Mouse (Mus musculus) thymus, adult 2 months (tissue): ENCODE measurements around the gene Usp6nl. TPM values are rescaled to one million over a fixed set of nuclear protein-coding genes. Genes with fewer than 3 reads are reported as not detected.

Source experiments
- DNase-seq: peaks from one replicate; pipeline ENCODE4 v3.0.0; 2021
- H3K27ac ChIP-seq: fragments of 200-500 bp; 2 replicates; pipeline ENCODE4 v1.5.1; 2012; ENCODE audit warnings: low read length, control low read depth; ENCODE audit not compliant: control insufficient read depth, insufficient read depth
- H3K27me3 ChIP-seq: fragments of 200-500 bp; 2 replicates; pipeline ENCODE4 v1.6.1; 2012; ENCODE audit warnings: mild to moderate bottlenecking, low read length, moderate library complexity, mixed read lengths; ENCODE audit not compliant: control insufficient read depth, insufficient read depth
- H3K36me3 ChIP-seq: fragments of 200-500 bp; 2 replicates; pipeline ENCODE4 v1.6.1; 2012; ENCODE audit warnings: mild to moderate bottlenecking, low read length, moderate library complexity; ENCODE audit not compliant: control insufficient read depth, insufficient read depth
- H3K4me1 ChIP-seq: fragments of 200-500 bp; replicated peaks from 2 replicates; pipeline ENCODE4 v1.6.1; 2012; ENCODE audit warnings: low read length; ENCODE audit not compliant: control insufficient read depth, insufficient read depth
- H3K4me3 ChIP-seq: fragments of 200-500 bp; 2 replicates; pipeline ENCODE4 v1.5.1; 2012; ENCODE audit warnings: mild to moderate bottlenecking, low read length, control low read depth, moderate library complexity; ENCODE audit not compliant: control insufficient read depth, insufficient read depth
- CTCF ChIP-seq: fragments of 200-500 bp; IDR thresholded peaks from 2 replicates; pipeline ENCODE4 v1.5.1; 2012; ENCODE audit warnings: mild to moderate bottlenecking, control low read depth, low read length, moderate library complexity, borderline replicate concordance; ENCODE audit not compliant: control insufficient read depth, poor library complexity, insufficient read depth; ENCODE audit errors: extremely low read depth
- POLR2A ChIP-seq: fragments of 200-500 bp; IDR thresholded peaks from 2 replicates; pipeline ENCODE4 v1.6.1; 2012; ENCODE audit warnings: mild to moderate bottlenecking, low read length, control low read depth, moderate library complexity; ENCODE audit not compliant: control insufficient read depth, poor library complexity, insufficient read depth; ENCODE audit errors: extremely low read depth
- WGBS: fragments of 180-500 bp; shearing (Covaris S2); methylation state at CpG from one replicate; pipeline ENCODE4 v1.1.7; 2018; 5-methylcytosine and 5-hydroxymethylcytosine counted together
- polyA plus RNA-seq: library from polyadenylated mRNA; depleted of rRNA; stranded (reverse); fragments of >200 nt; gene quantifications from 2 replicates; pipeline ENCODE4 v1.2.3, GENCODE M21; 2012

The Usp6nl gene
- polyA plus RNA-seq, 1 experiment, result 7.2 TPM

DNA sequence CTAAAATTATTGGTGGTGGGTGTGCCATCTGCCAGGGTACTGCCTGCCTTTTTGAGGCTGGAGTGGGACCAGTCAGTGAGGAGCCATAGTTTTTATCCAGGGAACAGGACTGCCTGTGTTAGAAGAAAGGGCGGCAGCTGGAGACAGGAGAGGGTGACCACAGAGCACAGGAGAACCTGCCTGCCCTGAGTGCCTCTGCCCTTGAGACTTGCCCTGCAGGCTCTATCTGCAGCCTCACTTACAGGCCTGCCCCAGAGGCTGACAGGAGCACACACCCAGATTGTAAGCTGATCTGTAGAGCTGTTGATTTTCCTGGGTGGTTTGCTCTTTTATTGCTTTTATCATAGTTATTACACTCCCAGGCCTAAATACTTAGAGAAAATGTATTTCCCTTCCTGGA lies 85.2 kb downstream of the Usp6nl start:
- no peak for DNase-seq
- 92% methylated on average over 1 of the region's 1 CpGs for WGBS
- Histone ChIP-seq H3K27me3 (no peaks in the 10 kb centered on the region), H3K4me3 (no peak overlapping the region), H3K27ac (no peak overlapping the region), H3K36me3 (no peaks in the 10 kb centered on the region), H3K4me1 (no peaks in the 10 kb centered on the region)
- TF ChIP-seq CTCF (no peak), POLR2A (no peak)

DNA sequence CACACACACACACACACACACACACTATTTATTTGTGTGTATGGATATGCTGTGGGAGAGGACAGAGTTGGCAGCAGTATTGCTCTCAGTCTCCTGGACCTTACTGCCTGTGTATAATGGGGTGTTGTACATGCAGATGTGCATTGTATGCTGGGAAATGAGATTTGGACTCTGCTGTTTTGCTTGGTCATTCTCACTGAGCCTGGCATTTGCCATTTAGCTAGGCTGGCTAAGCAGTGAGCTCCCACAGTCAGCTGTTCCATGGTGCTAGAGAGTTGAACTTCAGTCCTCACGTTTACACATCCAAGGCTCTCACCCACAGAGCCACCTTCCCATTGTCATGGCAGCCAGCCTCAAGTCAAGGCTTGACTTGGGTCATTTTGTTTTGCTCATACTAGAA lies 90.2 kb downstream of the Usp6nl start:
- Histone ChIP-seq H3K4me3 (no peak overlapping the region), H3K27ac (no peak overlapping the region), H3K4me1 (no peaks in the 10 kb centered on the region), H3K36me3 (0 out of 2 replicates have a peak, but pooled peaks cover 6% of the 10 kb centered on the region), H3K27me3 (no peaks in the 10 kb centered on the region)
- 96% methylated on average over 1 of the region's 1 CpGs for WGBS
- TF ChIP-seq CTCF (no peak), POLR2A (no peak)
- no peak for DNase-seq

GRCm38 (mm10) chr2:6413723-6414122 lies 91.3 kb downstream of the Usp6nl start:
- 0 out of 2 replicates have a peak, but pooled peaks cover 6% of the 10 kb centered on the region for H3K36me3 ChIP-seq
- no peak for DNase-seq
- no peaks in the 10 kb centered on the region for H3K27me3 ChIP-seq
- no peaks in the 10 kb centered on the region for H3K4me1 ChIP-seq
- no peak overlapping the region for H3K4me3 ChIP-seq
- WGBS, result 94% methylated on average over 2 of the region's 2 CpGs
- H3K27ac ChIP-seq, result no peak overlapping the region
- TF ChIP-seq CTCF (no peak), POLR2A (no peak)

GRCm38 (mm10) chr2:6414400-6414799 lies 91.9 kb downstream of the Usp6nl start:
- Histone ChIP-seq H3K27me3 (no peaks in the 10 kb centered on the region), H3K4me3 (no peak overlapping the region), H3K36me3 (0 out of 2 replicates have a peak, but pooled peaks cover 6% of the 10 kb centered on the region), H3K27ac (no peak overlapping the region), H3K4me1 (no peaks in the 10 kb centered on the region)
- 92% methylated on average over 5 of the region's 5 CpGs for WGBS
- DNase-seq, result no peak
- TF ChIP-seq CTCF, result no peak
- TF ChIP-seq POLR2A, result no peak

DNA sequence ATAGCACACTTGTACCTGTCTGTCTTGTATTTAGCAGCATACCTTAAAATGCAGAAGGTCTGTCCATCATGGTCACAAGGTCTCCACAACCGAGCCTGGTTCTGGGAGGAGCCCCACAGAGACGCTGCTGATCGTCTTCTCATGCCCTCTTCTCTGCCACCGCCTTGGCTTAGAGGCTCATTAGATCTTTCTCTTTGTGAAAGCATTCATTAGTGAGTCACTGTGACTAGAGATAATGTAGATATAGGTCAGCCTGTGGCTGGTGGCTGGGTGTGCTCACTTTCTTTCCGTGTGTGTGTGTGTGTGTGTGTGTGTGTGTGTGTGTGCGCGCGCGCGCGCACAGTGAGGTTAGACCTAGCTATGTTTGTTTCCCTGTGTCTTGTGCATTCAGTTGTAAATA lies 94.7 kb downstream of the Usp6nl start:
- Histone ChIP-seq H3K27ac (no peak overlapping the region), H3K36me3 (0 out of 2 replicates have a peak, but pooled peaks cover 6% of the 10 kb centered on the region), H3K27me3 (no peaks in the 10 kb centered on the region), H3K4me1 (no peaks in the 10 kb centered on the region), H3K4me3 (no peak overlapping the region)
- no peak for DNase-seq
- TF ChIP-seq POLR2A (no peak), CTCF (no peak)
- WGBS, result 96% methylated on average over 11 of the region's 11 CpGs

GRCm38 (mm10) chr2:6423661-6424550 lies 101.4 kb downstream of the Usp6nl start:
- no peak overlapping the region for H3K27ac ChIP-seq
- DNase-seq, result no peak
- H3K27me3 ChIP-seq, result no peaks in the 10 kb centered on the region
- TF ChIP-seq POLR2A (no peak), CTCF (no peak)
- peaks cover 11% of the 10 kb centered on the region; the same call in 1 of the 2 replicates for H3K36me3 ChIP-seq
- 94% methylated on average over 24 of the region's 24 CpGs for WGBS
- no peaks in the 10 kb centered on the region for H3K4me1 ChIP-seq
- no peak overlapping the region for H3K4me3 ChIP-seq

- Histone ChIP-seq H3K4me3 (no peak overlapping the region), H3K27ac (no peak overlapping the region), H3K27me3 (no peaks in the 10 kb centered on the region), H3K36me3 (peaks cover 15% of the 10 kb centered on the region; the same call in 1 of the 2 replicates), H3K4me1 (no peaks in the 10 kb centered on the region)
- 93% methylated on average over 5 of the region's 5 CpGs for WGBS
- no peak for DNase-seq
- TF ChIP-seq POLR2A (no peak), CTCF (no peak)
Observed at GRCm38 (mm10) chr2:6424851-6425250, 102.4 kb downstream of the Usp6nl start.
